Mouse (Mus musculus) lung, postnatal 0 days (tissue): ENCODE data around the gene Krt32. TPM values are rescaled to one million over a fixed set of nuclear protein-coding genes. Genes with fewer than 3 reads are reported as not detected.

Experiments
- ATAC-seq: fragments of 200-750 bp; cut with Nextera tagmentation; 2 replicates; pipeline ENCODE4 v1.8.0; 2017; ENCODE audit warnings: moderate library complexity
- DNase-seq: peaks from one replicate; pipeline ENCODE4 v3.0.0-alpha.2; 2016; ENCODE audit warnings: low spot score
- H3K27ac ChIP-seq: fragments of 300-500 bp; sonication (generic); 2 replicates; pipeline ENCODE4 v1.5.1; 2014; ENCODE audit warnings: antibody characterized with exemption, mild to moderate bottlenecking, low read length, mixed read lengths
- H3K27me3 ChIP-seq: fragments of 300-500 bp; sonication (generic); replicated peaks from 2 replicates; pipeline ENCODE4 v1.6.1; 2014; ENCODE audit warnings: low read length, mixed read lengths; ENCODE audit not compliant: insufficient read depth
- H3K36me3 ChIP-seq: fragments of 300-500 bp; sonication (generic); 2 replicates; pipeline ENCODE4 v1.6.1; 2014; ENCODE audit warnings: low read length, mixed read lengths; ENCODE audit not compliant: insufficient read depth
- H3K4me1 ChIP-seq: fragments of 300-500 bp; sonication (generic); 2 replicates; pipeline ENCODE4 v1.6.1; 2014; ENCODE audit warnings: antibody characterized with exemption, low read depth, low read length, mixed read lengths; ENCODE audit not compliant: insufficient read depth
- H3K4me2 ChIP-seq: fragments of 300-500 bp; sonication (generic); replicated peaks from 2 replicates; pipeline ENCODE4 v1.6.1; 2014; ENCODE audit warnings: low read depth, mild to moderate bottlenecking, low read length, moderate library complexity, mixed read lengths
- H3K4me3 ChIP-seq: fragments of 300-500 bp; sonication (generic); 2 replicates; pipeline ENCODE4 v1.5.1; 2014; ENCODE audit warnings: low read depth, low read length
- H3K9ac ChIP-seq: fragments of 300-500 bp; sonication (generic); replicated peaks from 2 replicates; pipeline ENCODE4 v1.6.1; 2014; ENCODE audit warnings: low read depth, mild to moderate bottlenecking
- H3K9me3 ChIP-seq: fragments of 300-500 bp; sonication (generic); 2 replicates; pipeline ENCODE4 v1.6.1; 2016; ENCODE audit warnings: low read length, mixed read lengths
- CTCF ChIP-seq: IDR thresholded peaks from 2 replicates; pipeline ENCODE4 v1.5.1; 2016; ENCODE audit warnings: antibody characterized with exemption, mild to moderate bottlenecking
- EP300 ChIP-seq: IDR thresholded peaks from 2 replicates; pipeline ENCODE4 v1.6.1; 2016; ENCODE audit warnings: antibody characterized with exemption, mild to moderate bottlenecking, control low read depth
- WGBS: fragments of 180-500 bp; shearing (Covaris S2); extraction: QIAGEN DNeasy Blood & Tissue Kit; methylation state at CpG from one replicate; pipeline ENCODE4 v1.1.7; 2014; 5-methylcytosine and 5-hydroxymethylcytosine counted together
- polyA plus RNA-seq: library from polyadenylated mRNA; unstranded; fragments of >200 nt; fragmentation: Nextera tagmentation; extraction: Ambion mirVana; gene quantifications from 2 replicates; pipeline ENCODE4 v1.2.1, GENCODE M21; 2015

Gene Krt32
- polyA plus RNA-seq, 1 experiment from 2014 or later: not detected

- Histone ChIP-seq H3K9me3 (no peaks in the 10 kb centered on the region), H3K9ac (no peak within 1 kb of the TSS), H3K4me3 (no peak within 1 kb of the TSS), H3K4me1 (no peaks in the 10 kb centered on the region), H3K27ac (no peak within 1 kb of the TSS), H3K4me2 (no peak within 1 kb of the TSS), H3K36me3 (no peaks in the 10 kb centered on the region), H3K27me3 (no peaks in the 10 kb centered on the region)
- TF ChIP-seq CTCF: no peak
- no peak for TF ChIP-seq EP300
- WGBS: 87% methylated on average over 9 of the region's 9 CpGs
- no peak for ATAC-seq
- DNase-seq: no peak
Measured at GRCm38 (mm10) chr11:100096141-100096540, 8.1 kb upstream of the Krt32 start, which contains the start of gene Krt35. Krt35 (minus strand) TSS chr11:100096241.

GRCm38 (mm10) chr11:100088378-100089025 lies 476 bp upstream of the Krt32 start:
- no peak for ATAC-seq
- H3K36me3 ChIP-seq: no peaks in the 10 kb centered on the region

GRCm38 (mm10) chr11:100073873-100074272 lies 14.2 kb downstream of the Krt32 start:
- Histone ChIP-seq H3K4me2 (no peak overlapping the region), H3K27ac (no peak overlapping the region), H3K9ac (no peak overlapping the region), H3K27me3 (no peaks in the 10 kb centered on the region), H3K4me3 (no peak overlapping the region), H3K4me1 (0 out of 2 replicates have a peak, but pooled peaks cover 3% of the 10 kb centered on the region), H3K9me3 (no peaks in the 10 kb centered on the region), H3K36me3 (no peaks in the 10 kb centered on the region)
- DNase-seq: peak; percentile 51
- WGBS: 28% methylated on average over 1 of the region's 1 CpGs
- ATAC-seq: no peak
- TF ChIP-seq CTCF (no peak), EP300 (no peak)

More at GRCm38 (mm10) chr11:100088378-100089025, 476 bp upstream of the Krt32 start:
- no peak for DNase-seq
- no peaks in the 10 kb centered on the region for H3K9me3 ChIP-seq
- no peak overlapping the region for H3K4me2 ChIP-seq
- no peak overlapping the region for H3K9ac ChIP-seq
- no peak overlapping the region for H3K4me3 ChIP-seq
- no peaks in the 10 kb centered on the region; the same call in 1 of the 2 replicates for H3K27me3 ChIP-seq
- no peak overlapping the region for H3K27ac ChIP-seq
- WGBS: 65% methylated on average over 7 of the region's 7 CpGs
- TF ChIP-seq EP300 (no peak), CTCF (no peak)
- H3K4me1 ChIP-seq: no peaks in the 10 kb centered on the region

GRCm38 (mm10) chr11:100067293-100068036 lies 20.6 kb downstream of the Krt32 start:
- ATAC-seq (peak; percentile 98), DNase-seq (peak; percentile 93)
- H3K27me3 ChIP-seq: no peaks in the 10 kb centered on the region
- H3K4me1 ChIP-seq: no peaks in the 10 kb centered on the region; the same call in 1 of the 2 replicates
- TF ChIP-seq CTCF (peak; percentile 55), EP300 (peak; percentile 92)
- no peaks in the 10 kb centered on the region for H3K9me3 ChIP-seq
- H3K27ac ChIP-seq: peak overlapping the region; percentile 75
- no peaks in the 10 kb centered on the region for H3K36me3 ChIP-seq
- no peak overlapping the region for H3K4me3 ChIP-seq
- no peak overlapping the region for H3K4me2 ChIP-seq
- no peak overlapping the region for H3K9ac ChIP-seq
- WGBS: 48% methylated on average over 17 of the region's 17 CpGs

GRCm38 (mm10) chr11:100066236-100067010 lies 21.6 kb downstream of the Krt32 start:
- Histone ChIP-seq H3K9me3 (no peaks in the 10 kb centered on the region), H3K4me3 (no peak overlapping the region), H3K9ac (no peak overlapping the region), H3K27ac (peak overlapping the region; percentile 75), H3K27me3 (no peaks in the 10 kb centered on the region), H3K4me2 (no peak overlapping the region), H3K36me3 (no peaks in the 10 kb centered on the region), H3K4me1 (no peaks in the 10 kb centered on the region; the same call in 1 of the 2 replicates)
- WGBS: 45% methylated on average over 12 of the region's 12 CpGs
- DNase-seq (peak; percentile 43), ATAC-seq (no peak)
- no peak for TF ChIP-seq EP300
- TF ChIP-seq CTCF: no peak

- DNase-seq (no peak), ATAC-seq (no peak)
- Histone ChIP-seq H3K27me3 (no peaks in the 10 kb centered on the region), H3K9ac (no peak overlapping the region), H3K9me3 (no peaks in the 10 kb centered on the region), H3K27ac (no peak overlapping the region), H3K4me2 (no peak overlapping the region), H3K4me1 (no peaks in the 10 kb centered on the region), H3K36me3 (no peaks in the 10 kb centered on the region), H3K4me3 (no peak overlapping the region)
- 72% methylated on average over 8 of the region's 8 CpGs for WGBS
- TF ChIP-seq CTCF (peak; percentile 46), EP300 (no peak)
Measured at GRCm38 (mm10) chr11:100058875-100059274, 29.2 kb downstream of the Krt32 start.
